Mouse (Mus musculus) right cerebral cortex, postnatal 25 days (tissue): ENCODE measurements at regions not wholly inside any gene's neighbourhood (a gene's known extent, or its start where the extent isn't known, plus 50 kb on each side); places are given as distances from the start of the nearest gene placed in this dataset.
"Not testable (repeated sequence)": the region's sequence is repeated elsewhere in the genome, so short reads cannot be mapped to it uniquely, and the experiment has no call there.

ENCODE experiments used
- DNase-seq: peaks from one replicate; pipeline ENCODE4 v3.0.0; 2022

GRCm38 (mm10) chr13:97415381-97415780 is 174.5 kb downstream of the Enc1 start:
- no peak for DNase-seq

- no peak for DNase-seq
Observed at GRCm38 (mm10) chr13:97412151-97412550, 171.2 kb downstream of the Enc1 start.

GRCm38 (mm10) chr13:97410550-97411201 is 169.8 kb downstream of the Enc1 start:
- no peak for DNase-seq

GRCm38 (mm10) chr13:97409891-97410525 is 169.1 kb downstream of the Enc1 start:
- no peak for DNase-seq

- no peak for DNase-seq
Observed at GRCm38 (mm10) chr13:97409291-97409780, 168.4 kb downstream of the Enc1 start.

GRCm38 (mm10) chr13:97408414-97409290 is 167.7 kb downstream of the Enc1 start:
- DNase-seq, result no peak

GRCm38 (mm10) chr13:97407773-97408172 is 166.9 kb downstream of the Enc1 start:
- no peak for DNase-seq

GRCm38 (mm10) chr13:97406678-97407077 is 165.8 kb downstream of the Enc1 start:
- no peak for DNase-seq

GRCm38 (mm10) chr13:97402164-97402761 is 161.4 kb downstream of the Enc1 start:
- DNase-seq, result no peak

- no peak for DNase-seq
Observed at GRCm38 (mm10) chr13:97401620-97402019, 160.7 kb downstream of the Enc1 start.

- DNase-seq, result no peak
Observed at GRCm38 (mm10) chr13:97398041-97398440, 157.1 kb downstream of the Enc1 start.

- no peak for DNase-seq
Observed at GRCm38 (mm10) chr13:97396899-97397640, 156.2 kb downstream of the Enc1 start.

- not testable (repeated sequence) for DNase-seq
Observed at GRCm38 (mm10) chr13:97396286-97396685, 155.4 kb downstream of the Enc1 start.

- DNase-seq, result no peak
Observed at GRCm38 (mm10) chr13:97394756-97395454, 154.0 kb downstream of the Enc1 start.

- no peak for DNase-seq
Observed at GRCm38 (mm10) chr13:97394071-97394470, 153.2 kb downstream of the Enc1 start.

- DNase-seq, result no peak
Observed at GRCm38 (mm10) chr13:97393456-97393855, 152.6 kb downstream of the Enc1 start.

GRCm38 (mm10) chr13:97390449-97390930 is 149.6 kb downstream of the Enc1 start:
- DNase-seq, result peak; percentile 72

GRCm38 (mm10) chr13:97388851-97389479 is 148.1 kb downstream of the Enc1 start:
- peak; percentile 36 for DNase-seq

- no peak for DNase-seq
Observed at GRCm38 (mm10) chr13:97386511-97386910, 145.6 kb downstream of the Enc1 start.

GRCm38 (mm10) chr13:97385531-97385930 is 144.6 kb downstream of the Enc1 start:
- DNase-seq, result no peak
